Mouse (Mus musculus) MEL-GATA-1-ER (cell line): ENCODE measurements around the gene Polr2f.

Experiments
- DNase-seq: peaks from one replicate; pipeline ENCODE4 v3.0.0-alpha.2; 2012; ENCODE audit warnings: low read depth; ENCODE audit errors: extremely low read depth

Polr2f gene

GRCm38 (mm10) chr15:79152709-79153108 lies 11.9 kb downstream of the Polr2f start:
- DNase-seq, result no peak

GRCm38 (mm10) chr15:79155572-79155971 lies 14.8 kb downstream of the Polr2f start:
- no peak for DNase-seq

- DNase-seq, result no peak
Observed at GRCm38 (mm10) chr15:79162301-79162700, 21.5 kb downstream of the Polr2f start.

- no peak for DNase-seq
Observed at GRCm38 (mm10) chr15:79162822-79163221, 22.0 kb downstream of the Polr2f start.

GRCm38 (mm10) chr15:79164251-79164650 lies 23.4 kb downstream of the Polr2f start:
- DNase-seq, result no peak

GRCm38 (mm10) chr15:79165140-79165539 lies 24.3 kb downstream of the Polr2f start, which contains the start of gene Sox10:
Sox10 (minus strand) TSS chr15:79165240.
- DNase-seq, result no peak

GRCm38 (mm10) chr15:79166712-79167111 lies 25.9 kb downstream of the Polr2f start:
- DNase-seq, result no peak

- no peak for DNase-seq
Observed at GRCm38 (mm10) chr15:79176905-79177304, 36.1 kb downstream of the Polr2f start.

- DNase-seq, result no peak
Observed at GRCm38 (mm10) chr15:79185213-79185612, 44.4 kb downstream of the Polr2f start.

GRCm38 (mm10) chr15:79187819-79188218 lies 47.0 kb downstream of the Polr2f start:
- no peak for DNase-seq

GRCm38 (mm10) chr15:79191426-79191825 lies 50.6 kb downstream of the Polr2f start:
- no peak for DNase-seq

GRCm38 (mm10) chr15:79192450-79192849 lies 51.6 kb downstream of the Polr2f start:
- no peak for DNase-seq

GRCm38 (mm10) chr15:79192885-79193845 lies 52.4 kb downstream of the Polr2f start:
- DNase-seq, result no peak

- peak; percentile 39 for DNase-seq
Observed at GRCm38 (mm10) chr15:79194048-79194447, 53.2 kb downstream of the Polr2f start.

GRCm38 (mm10) chr15:79194946-79195345 lies 54.1 kb downstream of the Polr2f start:
- no peak for DNase-seq

GRCm38 (mm10) chr15:79195492-79195891 lies 54.7 kb downstream of the Polr2f start:
- DNase-seq, result no peak

- peak; percentile 46 for DNase-seq
Observed at GRCm38 (mm10) chr15:79199390-79199976, 58.7 kb downstream of the Polr2f start.
